Mouse (Mus musculus) forebrain, postnatal 0 days (tissue): Measurements from ENCODE around the gene Maip1. TPM values are rescaled to one million over a fixed set of nuclear protein-coding genes. Genes with fewer than 3 reads are reported as not detected.

Source experiments
- ATAC-seq: fragments of 200-750 bp; cut with Nextera tagmentation; 2 replicates; pipeline ENCODE4 v1.8.0; 2017; ENCODE audit warnings: mild to moderate bottlenecking, moderate library complexity
- DNase-seq: peaks from one replicate; pipeline ENCODE4 v3.0.0-alpha.2; 2015
- H3K27ac ChIP-seq: fragments of 300-500 bp; sonication (generic); 2 replicates; pipeline ENCODE4 v1.5.1; 2014; ENCODE audit warnings: low read depth, mild to moderate bottlenecking, antibody characterized with exemption, low read length, moderate library complexity, mixed read lengths
- H3K27me3 ChIP-seq: fragments of 300-500 bp; sonication (generic); 2 replicates; pipeline ENCODE4 v1.6.1; 2014; ENCODE audit warnings: mild to moderate bottlenecking, low read length, mixed read lengths; ENCODE audit not compliant: insufficient read depth
- H3K36me3 ChIP-seq: fragments of 300-500 bp; sonication (generic); 2 replicates; pipeline ENCODE4 v1.6.1; 2014; ENCODE audit warnings: mild to moderate bottlenecking, moderate library complexity; ENCODE audit not compliant: insufficient read depth
- H3K4me1 ChIP-seq: fragments of 300-500 bp; sonication (generic); 2 replicates; pipeline ENCODE4 v1.6.1; 2014; ENCODE audit warnings: antibody characterized with exemption; ENCODE audit not compliant: insufficient read depth
- H3K4me2 ChIP-seq: fragments of 300-500 bp; sonication (generic); 2 replicates; pipeline ENCODE4 v1.6.1; 2014; ENCODE audit warnings: low read depth, mild to moderate bottlenecking, moderate library complexity
- H3K4me3 ChIP-seq: fragments of 300-500 bp; sonication (generic); 2 replicates; pipeline ENCODE4 v1.5.1; 2014; ENCODE audit warnings: low read depth, low read length, mixed read lengths
- H3K9ac ChIP-seq: fragments of 300-500 bp; sonication (generic); 2 replicates; pipeline ENCODE4 v1.6.1; 2014; ENCODE audit warnings: mild to moderate bottlenecking
- H3K9me3 ChIP-seq: fragments of 300-500 bp; sonication (generic); 2 replicates; pipeline ENCODE4 v1.6.1; 2016; ENCODE audit warnings: low read length
- CTCF ChIP-seq: sonication (generic); IDR thresholded peaks from 2 replicates; pipeline ENCODE4 v1.5.1; 2016; ENCODE audit warnings: antibody characterized with exemption, control low read depth, low read depth
- WGBS: fragments of 180-500 bp; shearing (Covaris S2); extraction: QIAGEN DNeasy Blood & Tissue Kit; methylation state at CpG from one replicate; pipeline ENCODE4 v1.1.7; 2014; 5-methylcytosine and 5-hydroxymethylcytosine counted together
- polyA plus RNA-seq: library from polyadenylated mRNA; unstranded; fragments of >200 nt; fragmentation: Nextera tagmentation; extraction: Ambion mirVana; gene quantifications from 2 replicates; pipeline ENCODE4 v1.2.1, GENCODE M21; 2015
- total RNA-seq: library from RNA; depleted of rRNA; stranded (reverse); fragments of >200 nt; gene quantifications from 2 replicates; pipeline ENCODE4 v1.2.3, GENCODE M21; 2014

Maip1 gene
- total and polyA plus RNA-seq, 2 experiments from 2014 or later: 14.4 to 19.9 TPM

DNA sequence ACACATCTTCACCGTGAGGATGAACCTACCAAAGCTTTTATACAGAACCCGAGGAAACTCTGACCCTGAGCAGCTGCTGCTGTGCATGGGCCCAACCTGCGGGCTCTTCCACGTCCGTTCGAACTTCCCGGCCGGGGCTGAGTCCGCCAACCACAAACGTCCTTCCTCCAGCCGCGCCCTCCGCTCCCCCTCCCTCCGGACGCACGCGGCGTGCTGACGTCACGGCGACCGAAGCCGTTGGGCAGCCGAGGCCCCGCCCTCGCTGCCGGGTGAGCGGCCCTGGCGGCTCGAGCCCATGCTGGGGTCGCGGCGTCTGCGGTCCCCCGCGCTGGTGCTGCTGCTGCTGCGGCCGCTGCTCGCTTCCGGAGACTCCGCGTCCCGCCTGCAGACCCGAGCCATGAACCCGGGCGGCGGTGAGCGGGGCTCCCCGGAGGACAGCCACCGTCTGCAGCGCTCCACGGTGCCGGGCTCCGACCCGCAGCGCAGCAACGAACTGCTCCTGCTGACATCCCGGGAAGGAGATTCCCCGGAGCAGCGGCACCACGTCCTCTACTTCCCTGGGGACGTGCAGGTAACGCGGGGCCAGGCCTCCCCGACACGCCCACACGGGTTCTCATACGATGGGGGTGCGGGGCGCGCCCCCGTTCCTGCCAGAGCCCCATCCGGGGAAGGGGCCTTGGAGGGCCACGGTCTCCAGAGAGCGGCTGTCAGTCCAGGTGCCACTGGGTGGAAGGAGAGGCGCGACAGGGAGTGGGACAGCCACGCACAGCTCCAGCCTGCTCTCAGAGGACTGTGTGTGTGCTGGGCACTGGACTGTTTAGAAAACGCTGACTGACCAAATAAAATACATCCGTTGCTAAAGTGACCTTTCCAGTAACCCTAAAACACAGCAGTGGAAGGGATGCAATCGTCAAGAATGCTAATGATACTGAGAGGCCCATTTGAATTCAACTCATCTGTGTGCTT, 28.5 kb upstream of the Maip1 start, which contains the start of gene 1700066M21Rik:
1700066M21Rik (plus strand) TSS at position 245 of the 966 bp plus-strand sequence.
- H3K36me3 ChIP-seq: no peaks in the 10 kb centered on the region
- H3K27ac ChIP-seq: peak within 1 kb of the TSS; percentile 86
- no peak for TF ChIP-seq CTCF
- H3K9ac ChIP-seq: peak within 1 kb of the TSS; percentile 81
- H3K4me1 ChIP-seq: no peaks in the 10 kb centered on the region
- H3K4me2 ChIP-seq: peak within 1 kb of the TSS; percentile 87
- peak; percentile 93 for DNase-seq
- WGBS: under 1% methylated on average over 81 of the region's 81 CpGs
- ATAC-seq: peak; percentile 97
- H3K4me3 ChIP-seq: peak within 1 kb of the TSS; percentile 96
- H3K9me3 ChIP-seq: no peaks in the 10 kb centered on the region
- H3K27me3 ChIP-seq: no peaks in the 10 kb centered on the region

DNA sequence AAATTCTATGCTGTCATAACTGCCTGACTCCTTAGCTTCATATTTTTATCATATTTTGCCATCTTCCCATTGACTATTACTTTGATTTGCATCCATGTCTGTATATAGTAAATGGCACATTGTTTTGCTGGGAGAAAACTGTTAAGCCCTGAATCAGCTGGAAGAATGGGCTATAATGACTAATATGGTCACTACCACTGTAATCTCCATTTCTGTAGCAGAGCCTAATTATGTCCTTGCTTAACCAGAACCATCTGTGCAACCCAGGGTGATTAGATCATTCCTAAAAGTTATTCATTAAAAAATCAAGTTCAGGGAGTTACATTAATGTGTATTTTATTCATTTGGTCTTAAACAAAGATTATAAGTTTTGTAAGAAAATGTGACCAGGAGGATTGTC, 19.6 kb upstream of the Maip1 start:
- H3K4me1 ChIP-seq: no peaks in the 10 kb centered on the region; the same call in 1 of the 2 replicates
- H3K27me3 ChIP-seq: no peaks in the 10 kb centered on the region
- H3K36me3 ChIP-seq: no peaks in the 10 kb centered on the region
- no peak for TF ChIP-seq CTCF
- H3K27ac ChIP-seq: no peak overlapping the region
- no peaks in the 10 kb centered on the region for H3K9me3 ChIP-seq
- no peak for ATAC-seq
- H3K4me2 ChIP-seq: no peak overlapping the region
- DNase-seq: no peak
- no peak overlapping the region for H3K9ac ChIP-seq
- no peak overlapping the region for H3K4me3 ChIP-seq

GRCm38 (mm10) chr1:57387876-57388275, 18.3 kb upstream of the Maip1 start:
- DNase-seq: peak; percentile 76
- WGBS: 15% methylated on average over 2 of the region's 2 CpGs

DNA sequence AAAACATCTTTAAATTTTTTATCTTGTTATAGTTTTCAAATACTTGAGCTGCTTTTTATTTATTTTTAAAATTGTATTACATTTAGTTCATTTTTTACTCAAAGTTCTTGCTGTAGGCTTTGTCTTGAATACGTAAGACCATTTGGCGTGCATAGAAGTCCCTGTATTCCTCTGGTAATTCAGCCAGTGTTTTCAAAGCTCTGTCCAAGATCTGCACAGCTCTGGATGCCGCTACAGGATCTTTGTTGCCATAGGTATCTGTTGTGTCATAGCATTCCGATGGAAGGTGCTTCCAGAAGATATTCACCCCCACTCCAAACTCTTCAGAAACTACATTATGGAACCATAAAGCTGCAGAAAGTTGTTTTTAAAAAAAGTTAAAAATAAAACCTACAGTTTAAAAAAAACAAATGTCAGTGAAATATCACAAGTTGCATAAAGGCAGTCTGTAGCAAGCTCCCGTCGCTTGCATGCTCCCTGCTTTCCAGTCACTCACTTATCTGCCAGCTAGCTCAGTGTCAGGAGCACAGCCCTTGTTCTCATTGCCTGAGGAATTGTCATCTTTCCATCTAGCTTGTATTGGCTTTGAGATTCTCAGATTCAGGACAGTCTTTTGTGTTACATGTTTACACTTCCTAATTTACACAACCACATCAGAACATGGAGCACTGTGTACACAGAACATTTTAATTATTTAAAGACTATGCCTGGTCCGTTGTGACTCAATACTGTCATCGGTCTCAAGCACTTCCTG, 17.5 kb upstream of the Maip1 start:
- 53% methylated on average over 8 of the region's 8 CpGs for WGBS
- no peak overlapping the region for H3K4me2 ChIP-seq

More at GRCm38 (mm10) chr1:57387876-57388275, 18.3 kb upstream of the Maip1 start:
- TF ChIP-seq CTCF: no peak
- no peak overlapping the region for H3K4me2 ChIP-seq
- no peaks in the 10 kb centered on the region for H3K9me3 ChIP-seq
- 0 out of 2 replicates have a peak overlapping the region, but pooled peaks have one; percentile 17 for H3K27ac ChIP-seq
- H3K4me1 ChIP-seq: no peaks in the 10 kb centered on the region; the same call in 1 of the 2 replicates
- ATAC-seq: peak; percentile 94
- no peak overlapping the region for H3K9ac ChIP-seq
- no peaks in the 10 kb centered on the region; the same call in 1 of the 2 replicates for H3K36me3 ChIP-seq
- H3K27me3 ChIP-seq: no peaks in the 10 kb centered on the region
- H3K4me3 ChIP-seq: no peak overlapping the region

GRCm38 (mm10) chr1:57390993-57391790, 14.9 kb upstream of the Maip1 start:
- no peak overlapping the region for H3K4me3 ChIP-seq
- ATAC-seq (no peak), DNase-seq (no peak)
- no peak overlapping the region for H3K9ac ChIP-seq
- peaks cover 2% of the 10 kb centered on the region for H3K36me3 ChIP-seq
- H3K4me1 ChIP-seq: no peaks in the 10 kb centered on the region; the same call in 1 of the 2 replicates
- TF ChIP-seq CTCF: no peak
- H3K4me2 ChIP-seq: no peak overlapping the region
- WGBS: 94% methylated on average over 4 of the region's 4 CpGs
- H3K27ac ChIP-seq: no peak overlapping the region
- H3K9me3 ChIP-seq: no peaks in the 10 kb centered on the region
- no peaks in the 10 kb centered on the region for H3K27me3 ChIP-seq

More for the DNA sequence above, 17.5 kb upstream of the Maip1 start:
- no peak for TF ChIP-seq CTCF
- DNase-seq: peak; percentile 38
- peak overlapping the region; percentile 62 for H3K27ac ChIP-seq
- no peaks in the 10 kb centered on the region; the same call in 1 of the 2 replicates for H3K36me3 ChIP-seq
- H3K4me3 ChIP-seq: no peak overlapping the region
- no peaks in the 10 kb centered on the region; the same call in 1 of the 2 replicates for H3K4me1 ChIP-seq
- ATAC-seq: no peak
- H3K27me3 ChIP-seq: no peaks in the 10 kb centered on the region
- H3K9me3 ChIP-seq: no peaks in the 10 kb centered on the region
- no peak overlapping the region for H3K9ac ChIP-seq

DNA sequence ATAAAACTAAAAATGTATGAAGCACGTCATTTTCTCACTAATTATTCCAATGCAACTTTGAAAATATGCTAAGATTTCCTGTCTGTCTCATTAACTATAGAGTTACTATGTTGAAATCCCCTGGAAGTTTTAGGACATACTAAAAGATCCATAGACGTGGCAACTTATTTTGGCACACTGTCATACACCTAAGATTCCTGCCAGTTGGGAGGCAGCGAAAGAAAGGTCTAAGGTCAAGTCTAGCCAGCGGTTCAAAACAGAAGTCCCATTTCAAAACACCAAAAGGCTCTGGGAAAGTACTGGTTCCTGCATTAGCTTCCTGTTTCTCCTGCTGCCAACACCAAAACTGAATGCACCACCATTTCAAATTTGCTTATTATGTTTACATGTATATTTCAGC, 13.7 kb upstream of the Maip1 start:
- WGBS: 73% methylated on average over 4 of the region's 4 CpGs
- H3K9me3 ChIP-seq: no peaks in the 10 kb centered on the region
- TF ChIP-seq CTCF: no peak
- no peak for ATAC-seq
- H3K36me3 ChIP-seq: peaks cover 4% of the 10 kb centered on the region
- H3K4me1 ChIP-seq: no peaks in the 10 kb centered on the region; the same call in 1 of the 2 replicates
- no peak overlapping the region for H3K4me3 ChIP-seq
- H3K27ac ChIP-seq: no peak overlapping the region
- H3K9ac ChIP-seq: no peak overlapping the region
- H3K4me2 ChIP-seq: no peak overlapping the region
- no peak for DNase-seq
- no peaks in the 10 kb centered on the region for H3K27me3 ChIP-seq
